Mouse (Mus musculus) stomach, embryonic 14.5 days (tissue): ENCODE results near the gene Impg1. TPM values are rescaled to one million over a fixed set of nuclear protein-coding genes. Genes with fewer than 3 reads are reported as not detected.

Experiments
- ATAC-seq: fragments of 200-750 bp; cut with Nextera tagmentation; 2 replicates; pipeline ENCODE4 v1.8.0; 2017; ENCODE audit warnings: low read depth, moderate TSS enrichment; ENCODE audit not compliant: insufficient number of reproducible peaks, insufficient read depth, low FRiP score
- H3K27ac ChIP-seq: fragments of 300-500 bp; sonication (generic); 2 replicates; pipeline ENCODE4 v1.5.1; 2014; ENCODE audit warnings: mild to moderate bottlenecking, low read length, moderate library complexity, mixed read lengths
- H3K27me3 ChIP-seq: fragments of 300-500 bp; sonication (generic); 2 replicates; pipeline ENCODE4 v1.6.1; 2014; ENCODE audit warnings: low read length, control low read depth, mixed read lengths; ENCODE audit not compliant: control insufficient read depth, insufficient read depth
- H3K36me3 ChIP-seq: fragments of 300-500 bp; sonication (generic); 2 replicates; pipeline ENCODE4 v1.6.1; 2014; ENCODE audit warnings: mild to moderate bottlenecking, control low read depth, low read length, moderate library complexity, mixed read lengths; ENCODE audit not compliant: control insufficient read depth, insufficient read depth
- H3K4me1 ChIP-seq: fragments of 300-500 bp; sonication (generic); 2 replicates; pipeline ENCODE4 v1.6.1; 2014; ENCODE audit warnings: low read length, control low read depth, mixed read lengths; ENCODE audit not compliant: control insufficient read depth, insufficient read depth
- H3K4me2 ChIP-seq: fragments of 300-500 bp; sonication (generic); replicated peaks from 2 replicates; pipeline ENCODE4 v1.6.1; 2014; ENCODE audit warnings: low read depth, low read length, control low read depth
- H3K4me3 ChIP-seq: fragments of 300-500 bp; sonication (generic); 2 replicates; pipeline ENCODE4 v1.5.1; 2014; ENCODE audit warnings: low read depth, low read length, control low read depth
- H3K9ac ChIP-seq: fragments of 300-500 bp; sonication (generic); replicated peaks from 2 replicates; pipeline ENCODE4 v1.6.1; 2014; ENCODE audit warnings: low read depth, mild to moderate bottlenecking, control low read depth, low read length, moderate library complexity, mixed read lengths
- H3K9me3 ChIP-seq: fragments of 300-500 bp; sonication (generic); 2 replicates; pipeline ENCODE4 v1.6.1; 2016; ENCODE audit warnings: low read depth, low read length, control low read depth; ENCODE audit not compliant: control insufficient read depth
- WGBS: fragments of 180-500 bp; shearing (Covaris S2); extraction: QIAGEN DNeasy Blood & Tissue Kit; methylation state at CpG from one replicate; pipeline ENCODE4 v1.1.7; 2014; 5-methylcytosine and 5-hydroxymethylcytosine counted together
- polyA plus RNA-seq: library from polyadenylated mRNA; unstranded; fragments of >200 nt; fragmentation: Nextera tagmentation; extraction: Ambion mirVana; gene quantifications from 2 replicates; pipeline ENCODE4 v1.2.1, GENCODE M21; 2014

Gene Impg1
- polyA plus RNA-seq, 1 experiment from 2014 or later, result not detected

DNA sequence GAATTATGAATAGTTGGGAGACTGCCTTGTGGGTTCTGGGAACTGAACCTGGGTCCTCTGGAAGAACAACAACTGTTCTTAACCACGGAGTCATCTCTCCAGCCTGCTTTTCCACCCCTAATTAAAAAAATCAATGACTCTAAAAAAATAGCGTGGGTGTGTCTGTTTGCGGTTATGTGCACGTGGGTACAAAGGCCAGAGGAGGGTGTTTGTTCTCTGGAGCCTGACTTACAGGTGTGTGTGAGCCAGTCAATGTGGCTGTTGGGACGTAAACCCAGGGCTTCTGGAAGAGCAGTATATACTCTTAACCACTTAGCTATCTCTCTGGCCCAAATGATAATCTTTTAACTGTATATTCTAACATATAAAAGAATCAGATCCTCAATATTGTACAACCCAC, 151.7 kb downstream of the Impg1 start:
- Histone ChIP-seq H3K4me2 (no peak overlapping the region), H3K27ac (no peak overlapping the region), H3K9ac (no peak overlapping the region), H3K4me1 (no peaks in the 10 kb centered on the region), H3K36me3 (peaks cover 5% of the 10 kb centered on the region; the same call in 1 of the 2 replicates), H3K4me3 (no peak overlapping the region), H3K9me3 (no peaks in the 10 kb centered on the region), H3K27me3 (no peaks in the 10 kb centered on the region)
- ATAC-seq, result peak; percentile 85
- WGBS, result 70% methylated on average over 5 of the region's 5 CpGs

DNA sequence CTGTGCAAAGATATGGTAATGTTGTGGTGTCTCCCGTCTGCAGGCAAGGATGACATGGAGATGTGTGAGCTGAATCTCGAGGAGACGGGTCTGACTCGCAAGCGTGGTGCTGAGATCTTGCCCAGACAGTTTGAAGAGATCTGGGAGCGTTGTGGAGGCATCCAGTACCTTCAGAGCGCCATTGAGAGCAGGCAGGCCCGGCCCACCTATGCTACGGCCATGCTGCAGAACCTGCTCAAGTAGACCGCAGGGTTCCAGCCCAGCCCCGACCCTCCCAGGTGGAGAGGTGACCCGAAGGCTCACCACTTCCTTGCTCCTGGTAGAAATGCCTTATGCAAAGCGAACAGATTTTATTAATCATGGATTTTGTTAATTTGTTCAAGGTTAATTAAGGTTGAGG, 157.7 kb downstream of the Impg1 start:
- H3K27me3 ChIP-seq, result no peaks in the 10 kb centered on the region
- ATAC-seq, result no peak
- H3K9me3 ChIP-seq, result no peaks in the 10 kb centered on the region
- H3K36me3 ChIP-seq, result peaks cover 16% of the 10 kb centered on the region; the same call in 1 of the 2 replicates
- H3K27ac ChIP-seq, result no peak overlapping the region
- H3K4me3 ChIP-seq, result no peak overlapping the region
- no peaks in the 10 kb centered on the region for H3K4me1 ChIP-seq
- no peak overlapping the region for H3K4me2 ChIP-seq
- 90% methylated on average over 13 of the region's 13 CpGs for WGBS
- H3K9ac ChIP-seq, result no peak overlapping the region

DNA sequence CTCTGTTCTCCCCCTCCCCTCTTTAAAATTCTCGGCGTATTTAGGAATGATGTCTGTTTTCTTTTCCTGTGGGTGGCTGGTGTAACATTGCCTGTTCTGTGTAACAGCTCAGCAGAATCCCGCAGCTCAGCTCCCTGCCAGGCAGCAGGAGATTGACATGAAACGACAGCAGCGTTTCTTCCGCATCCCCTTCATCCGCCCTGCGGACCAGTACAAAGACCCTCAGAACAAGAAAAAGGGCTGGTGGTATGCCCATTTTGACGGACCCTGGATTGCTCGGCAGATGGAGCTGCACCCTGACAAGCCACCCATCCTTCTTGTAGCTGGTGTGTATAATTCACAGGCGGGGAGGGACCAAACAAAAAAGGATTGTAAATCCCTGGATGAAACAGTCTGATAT, 158.4 kb downstream of the Impg1 start:
- H3K9me3 ChIP-seq, result no peaks in the 10 kb centered on the region
- no peaks in the 10 kb centered on the region for H3K27me3 ChIP-seq
- WGBS, result 61% methylated on average over 11 of the region's 11 CpGs
- H3K4me1 ChIP-seq, result no peaks in the 10 kb centered on the region
- no peak for ATAC-seq
- H3K36me3 ChIP-seq, result peaks cover 16% of the 10 kb centered on the region; the same call in 1 of the 2 replicates
- H3K4me2 ChIP-seq, result no peak overlapping the region
- no peak overlapping the region for H3K27ac ChIP-seq
- no peak overlapping the region for H3K9ac ChIP-seq
- no peak overlapping the region for H3K4me3 ChIP-seq

DNA sequence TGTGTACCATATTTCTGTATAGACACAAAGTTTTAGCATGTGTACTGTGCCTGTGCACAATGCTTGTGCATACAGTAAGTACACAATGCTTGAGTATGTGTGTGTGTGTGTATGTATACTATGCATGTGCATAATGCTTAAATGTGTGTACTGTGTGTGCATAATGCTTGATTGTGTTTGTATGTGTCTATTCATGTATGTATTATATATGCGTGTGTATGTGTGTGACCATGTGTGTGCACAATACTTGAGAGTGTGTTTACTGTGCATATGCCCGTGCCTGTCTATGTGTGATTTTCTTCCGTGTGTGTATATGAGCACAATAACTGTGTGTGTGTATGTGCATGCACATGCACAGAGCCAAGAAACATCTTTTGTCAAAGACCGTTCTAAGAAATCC, 158.9 kb downstream of the Impg1 start:
- Histone ChIP-seq H3K9ac (no peak overlapping the region), H3K27me3 (no peaks in the 10 kb centered on the region), H3K4me2 (no peak overlapping the region), H3K36me3 (peaks cover 17% of the 10 kb centered on the region), H3K4me3 (no peak overlapping the region), H3K4me1 (no peaks in the 10 kb centered on the region), H3K9me3 (no peaks in the 10 kb centered on the region), H3K27ac (no peak overlapping the region)
- 90% methylated on average over 4 of the region's 4 CpGs for WGBS
- no peak for ATAC-seq

DNA sequence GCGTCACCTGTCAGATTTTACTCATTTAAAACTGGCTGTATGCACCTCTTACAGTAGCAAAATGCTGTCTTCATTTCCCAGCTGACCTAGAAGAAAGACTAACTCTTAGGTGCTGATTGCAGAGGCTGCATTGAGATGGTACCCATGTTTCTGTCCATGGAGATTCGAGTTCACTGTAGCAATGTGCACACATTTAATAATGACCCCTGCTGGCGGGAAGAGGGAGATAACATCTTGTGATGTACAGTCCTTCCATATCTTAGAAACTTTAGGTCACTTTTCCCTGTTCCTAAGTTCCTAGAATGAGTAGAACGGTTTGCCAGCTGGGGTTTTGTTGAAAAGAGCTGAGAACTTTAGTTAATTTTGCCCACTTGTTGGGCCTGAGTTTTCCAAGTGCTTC, 161.8 kb downstream of the Impg1 start:
- H3K9me3 ChIP-seq, result no peaks in the 10 kb centered on the region

DNA sequence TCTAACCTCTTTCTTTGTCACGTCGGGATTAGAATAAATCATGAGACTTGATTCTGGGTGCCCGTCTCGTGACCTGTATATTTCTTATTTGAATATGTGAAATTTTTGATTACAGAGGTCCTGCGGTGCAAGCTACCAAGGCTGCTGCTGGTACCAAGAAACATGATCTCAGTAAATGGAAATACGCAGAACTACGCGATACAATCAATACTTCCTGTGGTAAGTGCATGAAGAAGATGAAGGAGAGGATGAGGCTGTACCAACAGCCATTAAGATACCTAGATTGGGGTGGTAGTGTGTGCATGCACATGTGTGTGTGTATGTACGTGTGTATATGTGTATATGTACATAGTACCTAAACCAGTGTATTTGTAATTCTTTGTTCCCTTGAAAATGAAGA, 166.2 kb downstream of the Impg1 start:
- H3K9me3 ChIP-seq, result no peaks in the 10 kb centered on the region
- no peak for ATAC-seq
- H3K4me1 ChIP-seq, result no peaks in the 10 kb centered on the region
- H3K9ac ChIP-seq, result no peak overlapping the region
- no peak overlapping the region for H3K27ac ChIP-seq
- H3K27me3 ChIP-seq, result no peaks in the 10 kb centered on the region
- 91% methylated on average over 9 of the region's 9 CpGs for WGBS
- H3K4me3 ChIP-seq, result no peak overlapping the region
- peaks cover 8% of the 10 kb centered on the region for H3K36me3 ChIP-seq
- H3K4me2 ChIP-seq, result no peak overlapping the region

More for the DNA sequence above, 161.8 kb downstream of the Impg1 start:
- 78% methylated on average over 4 of the region's 4 CpGs for WGBS
- H3K36me3 ChIP-seq, result peaks cover 16% of the 10 kb centered on the region
- no peak overlapping the region for H3K27ac ChIP-seq
- ATAC-seq, result no peak
- no peaks in the 10 kb centered on the region for H3K4me1 ChIP-seq
- H3K4me2 ChIP-seq, result no peak overlapping the region
- H3K4me3 ChIP-seq, result no peak overlapping the region
- no peak overlapping the region for H3K9ac ChIP-seq
- no peaks in the 10 kb centered on the region for H3K27me3 ChIP-seq

DNA sequence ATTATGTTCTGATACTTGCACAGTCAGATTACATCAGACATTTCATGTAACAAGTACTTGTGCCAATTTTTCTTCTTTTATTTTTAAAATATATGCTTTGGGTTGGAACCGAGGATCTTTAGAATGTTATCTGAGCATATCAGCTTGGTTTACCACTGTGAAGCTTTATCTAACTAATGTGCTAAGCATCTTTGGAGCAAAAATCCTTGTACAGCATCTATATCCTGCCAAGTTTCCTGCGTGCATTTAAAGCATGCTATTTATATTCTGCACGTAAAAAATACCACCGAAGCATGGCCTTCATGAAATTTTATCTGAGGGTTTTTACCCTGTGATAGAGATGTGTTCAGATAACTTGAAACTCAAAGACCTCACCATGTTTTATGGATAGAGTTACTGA, 169.2 kb downstream of the Impg1 start:
- Histone ChIP-seq H3K9me3 (no peaks in the 10 kb centered on the region), H3K36me3 (peaks cover 4% of the 10 kb centered on the region), H3K27ac (no peak overlapping the region), H3K27me3 (no peaks in the 10 kb centered on the region), H3K4me2 (no peak overlapping the region), H3K4me1 (no peaks in the 10 kb centered on the region), H3K9ac (no peak overlapping the region), H3K4me3 (no peak overlapping the region)
- WGBS, result 70% methylated on average over 4 of the region's 4 CpGs
- no peak for ATAC-seq

DNA sequence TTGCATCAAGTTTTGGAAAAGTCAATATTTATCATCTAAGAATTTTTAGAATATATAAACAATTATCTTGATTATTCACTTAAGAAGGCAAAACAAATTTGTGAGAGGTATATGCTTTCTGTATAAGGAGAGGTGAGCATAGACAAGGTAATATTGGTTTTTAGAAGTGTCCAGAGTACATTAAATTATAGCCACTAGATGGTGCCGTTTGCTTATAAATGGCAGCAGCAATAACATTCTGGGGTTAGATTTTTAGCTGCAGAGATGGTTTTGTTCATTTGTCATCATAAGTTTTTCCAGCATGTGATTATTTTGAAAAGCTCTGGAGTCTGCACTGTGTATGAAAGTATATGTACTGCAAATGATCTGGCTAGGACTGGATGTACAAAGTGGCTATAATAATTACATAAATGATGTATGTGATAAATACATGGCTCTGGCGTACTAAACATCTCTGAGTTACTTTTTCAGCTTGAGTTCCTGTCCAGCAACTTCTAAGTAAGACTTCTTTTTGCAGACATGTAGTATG, 172.2 kb downstream of the Impg1 start:
- Histone ChIP-seq H3K4me1 (no peaks in the 10 kb centered on the region), H3K4me2 (no peak overlapping the region), H3K27me3 (no peaks in the 10 kb centered on the region), H3K9me3 (no peaks in the 10 kb centered on the region), H3K9ac (no peak overlapping the region), H3K4me3 (no peak overlapping the region), H3K36me3 (peaks cover 3% of the 10 kb centered on the region; the same call in 1 of the 2 replicates), H3K27ac (no peak overlapping the region)
- no peak for ATAC-seq
- WGBS, result 43% methylated on average over 2 of the region's 2 CpGs

DNA sequence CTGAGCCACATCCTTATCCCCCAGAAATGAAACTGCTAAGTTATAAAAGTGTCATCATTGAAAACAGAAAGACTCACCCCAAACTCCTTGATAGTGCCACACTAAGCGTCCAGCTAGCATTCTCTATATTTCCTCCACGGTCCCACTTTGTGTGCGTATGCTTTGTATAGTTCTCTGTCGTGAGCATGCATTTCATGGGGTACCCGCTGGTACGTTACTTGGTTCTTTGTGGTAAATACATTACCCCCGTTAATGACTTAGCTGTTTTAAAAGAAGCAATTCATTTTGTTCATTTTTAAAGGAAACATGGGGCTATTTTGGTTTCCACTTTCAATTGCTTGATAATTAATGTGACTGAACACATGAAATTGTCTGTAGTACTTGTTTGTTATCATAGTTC, 178.4 kb downstream of the Impg1 start:
- H3K36me3 ChIP-seq, result peaks cover 10% of the 10 kb centered on the region; the same call in 1 of the 2 replicates
- H3K4me1 ChIP-seq, result no peaks in the 10 kb centered on the region
- ATAC-seq, result no peak
- H3K4me2 ChIP-seq, result no peak overlapping the region
- 88% methylated on average over 7 of the region's 7 CpGs for WGBS
- no peak overlapping the region for H3K4me3 ChIP-seq
- H3K27ac ChIP-seq, result no peak overlapping the region
- no peak overlapping the region for H3K9ac ChIP-seq
- no peaks in the 10 kb centered on the region for H3K27me3 ChIP-seq
- no peaks in the 10 kb centered on the region for H3K9me3 ChIP-seq
